Mouse (Mus musculus) bone marrow macrophage, adult 2 months (primary cell): Measurements from ENCODE around the gene Gm10645. TPM values are rescaled to one million over a fixed set of nuclear protein-coding genes. Genes with fewer than 3 reads are reported as not detected.

Experiments
- H3K27ac ChIP-seq: 2 replicates; pipeline ENCODE4 v1.5.1; 2012; ENCODE audit warnings: low read depth, low read length; ENCODE audit not compliant: insufficient read depth
- H3K4me1 ChIP-seq: 2 replicates; pipeline ENCODE4 v1.6.1; 2012; ENCODE audit warnings: low read length; ENCODE audit not compliant: control insufficient read depth, insufficient read depth
- H3K4me3 ChIP-seq: 2 replicates; pipeline ENCODE4 v1.5.1; 2012; ENCODE audit warnings: mild to moderate bottlenecking, low read length, moderate library complexity; ENCODE audit not compliant: insufficient read depth
- CTCF ChIP-seq: IDR thresholded peaks from 2 replicates; pipeline ENCODE4 v1.5.1; 2012; ENCODE audit warnings: low read depth, mild to moderate bottlenecking, low read length, moderate library complexity
- POLR2A ChIP-seq: IDR thresholded peaks from 2 replicates; pipeline ENCODE4 v1.6.1; 2012; ENCODE audit warnings: mild to moderate bottlenecking, low read depth, low read length, borderline replicate concordance
- polyA plus RNA-seq: library from polyadenylated mRNA; stranded (reverse); fragments of >200 nt; gene quantifications from 2 replicates; pipeline ENCODE4 v1.2.4, GENCODE M21; 2012; ENCODE audit not compliant: missing spikeins, insufficient read depth, insufficient read length

Gm10645 gene
- polyA plus RNA-seq, 1 experiment, result 0.68 TPM

DNA sequence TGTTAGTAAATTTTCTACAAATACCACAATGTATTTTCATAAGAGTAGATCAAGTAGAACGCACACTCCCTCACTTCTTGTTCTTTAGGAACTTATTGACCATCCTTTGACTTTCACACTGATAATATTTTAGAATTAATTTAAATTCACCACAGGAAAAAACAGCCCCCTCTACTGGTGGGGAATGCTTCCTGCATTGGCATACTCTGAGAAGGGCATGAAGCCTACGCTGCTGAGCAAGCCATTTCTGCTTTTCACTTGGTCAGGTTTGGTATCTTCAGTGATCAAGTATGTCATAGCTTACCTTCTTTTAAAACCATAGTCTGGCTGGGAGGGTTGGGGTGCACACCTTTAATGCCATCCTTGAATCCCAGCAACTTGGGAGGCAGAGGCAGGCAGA is 3.7 kb upstream of the Gm10645 start:
- TF ChIP-seq CTCF (peak; percentile 46; the same call in 1 of the 2 replicates), POLR2A (no peak)

DNA sequence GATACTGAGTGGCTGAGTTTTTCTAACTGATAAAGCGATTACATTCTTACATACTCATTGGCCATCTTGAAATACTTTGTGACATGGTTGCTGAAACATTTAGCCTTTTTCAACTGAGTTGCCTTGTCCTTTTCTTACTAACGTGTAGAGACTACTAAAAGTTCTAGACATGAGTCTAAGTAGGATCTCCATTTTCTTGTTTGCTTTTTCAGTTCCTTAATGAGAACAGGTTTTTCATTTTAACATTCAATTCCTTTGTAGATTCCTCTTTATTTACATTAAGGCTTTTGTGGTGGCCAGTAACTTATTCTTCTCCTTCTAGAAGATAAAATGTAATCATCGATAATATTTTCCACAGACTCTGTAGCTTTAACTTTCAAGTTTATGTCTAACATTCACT is 3.2 kb upstream of the Gm10645 start:
- TF ChIP-seq CTCF (no peak), POLR2A (no peak)
- Histone ChIP-seq H3K4me1 (peaks cover 18% of the 10 kb centered on the region), H3K4me3 (no peak overlapping the region), H3K27ac (no peak overlapping the region)

More for the DNA sequence above, 3.7 kb upstream of the Gm10645 start:
- Histone ChIP-seq H3K27ac (no peak overlapping the region), H3K4me3 (no peak overlapping the region), H3K4me1 (peaks cover 14% of the 10 kb centered on the region)

DNA sequence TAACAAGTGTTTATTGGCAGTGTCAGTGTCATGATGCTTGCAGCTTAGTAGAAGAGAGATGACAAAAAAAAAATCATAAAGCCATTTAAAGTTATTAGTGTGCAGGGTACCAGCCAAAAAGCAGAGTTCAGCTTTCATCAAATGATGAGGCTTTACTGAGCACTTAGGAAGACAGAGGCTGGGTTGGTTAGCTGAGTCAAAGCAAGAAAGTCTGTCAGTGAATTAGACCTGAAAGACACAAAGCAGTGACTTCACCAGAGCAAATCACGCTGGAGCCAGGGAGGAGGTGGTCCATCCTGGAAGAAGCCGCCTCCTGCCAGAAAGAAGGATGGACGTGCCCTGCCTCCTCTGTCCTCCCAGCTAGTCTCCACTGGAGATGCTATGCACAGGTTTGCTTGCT is 2.0 kb upstream of the Gm10645 start:
- Histone ChIP-seq H3K4me3 (no peak overlapping the region), H3K27ac (no peak overlapping the region), H3K4me1 (peaks cover 18% of the 10 kb centered on the region)
- no peak for TF ChIP-seq CTCF
- TF ChIP-seq POLR2A, result no peak

DNA sequence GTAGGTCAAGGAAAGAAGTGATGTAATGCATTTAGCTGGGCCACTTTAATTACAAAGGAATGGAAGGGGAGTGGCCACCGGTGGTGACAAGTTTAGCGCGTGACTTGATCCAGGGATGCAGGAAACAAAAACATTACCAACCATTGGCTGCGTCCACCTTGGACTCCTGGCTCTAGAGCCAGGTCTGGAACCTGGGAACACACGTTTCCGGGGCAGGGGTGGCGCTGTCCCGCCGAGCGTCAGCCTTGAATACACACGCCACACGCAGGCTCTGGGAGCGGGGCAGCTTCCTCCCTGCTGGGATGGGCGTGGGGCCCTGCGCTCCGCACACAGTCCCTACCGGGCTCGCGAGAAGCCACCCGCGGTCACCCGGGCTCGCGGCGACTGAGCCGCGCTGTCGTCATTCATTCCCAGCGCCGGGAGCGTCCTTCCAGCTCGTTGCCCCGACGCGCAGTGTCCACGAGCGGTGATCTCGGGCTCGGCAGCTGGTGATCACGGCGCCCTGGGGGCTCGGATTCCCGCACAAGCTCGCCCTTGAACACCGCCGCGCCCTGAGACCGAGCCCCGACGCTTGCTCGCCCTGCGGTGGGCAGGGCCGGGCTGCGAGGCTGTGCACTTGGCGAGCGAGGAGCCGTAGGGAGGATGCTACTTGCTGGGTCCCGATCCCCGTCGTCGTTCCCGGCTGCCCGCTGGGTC is 587 bp downstream of the Gm10645 start, which contains the start of gene Tbc1d9:
Tbc1d9 (plus strand) TSS at position 118 of the 696 bp plus-strand sequence.
- H3K4me3 ChIP-seq, result peak within 1 kb of the TSS; percentile 93
- peaks cover 15% of the 10 kb centered on the region for H3K4me1 ChIP-seq
- TF ChIP-seq CTCF, result no peak
- TF ChIP-seq POLR2A, result no peak
- peak within 1 kb of the TSS; percentile 80 for H3K27ac ChIP-seq

DNA sequence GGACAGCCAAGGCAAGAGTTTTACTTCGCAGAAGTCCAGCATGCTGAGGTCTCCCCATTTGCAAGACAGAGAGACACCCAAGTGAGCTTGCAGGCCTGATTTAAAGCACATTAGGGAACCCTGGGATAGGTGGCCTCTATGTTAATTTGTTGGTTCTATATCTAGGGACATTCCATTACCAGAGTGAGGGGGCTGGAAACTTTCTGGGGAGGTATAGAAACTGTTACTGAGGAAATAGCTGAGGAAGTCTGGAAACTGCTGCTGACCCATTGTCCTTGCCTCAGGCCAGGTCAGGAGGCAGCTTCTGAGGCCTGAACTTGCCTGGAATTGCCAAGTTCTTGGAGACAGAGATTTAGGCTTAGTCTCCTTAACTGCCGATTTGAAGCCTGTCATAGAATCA is 5.4 kb downstream of the Gm10645 start:
- Histone ChIP-seq H3K4me3 (no peak overlapping the region), H3K4me1 (peaks cover 18% of the 10 kb centered on the region), H3K27ac (no peak overlapping the region)
- no peak for TF ChIP-seq CTCF
- TF ChIP-seq POLR2A, result no peak

DNA sequence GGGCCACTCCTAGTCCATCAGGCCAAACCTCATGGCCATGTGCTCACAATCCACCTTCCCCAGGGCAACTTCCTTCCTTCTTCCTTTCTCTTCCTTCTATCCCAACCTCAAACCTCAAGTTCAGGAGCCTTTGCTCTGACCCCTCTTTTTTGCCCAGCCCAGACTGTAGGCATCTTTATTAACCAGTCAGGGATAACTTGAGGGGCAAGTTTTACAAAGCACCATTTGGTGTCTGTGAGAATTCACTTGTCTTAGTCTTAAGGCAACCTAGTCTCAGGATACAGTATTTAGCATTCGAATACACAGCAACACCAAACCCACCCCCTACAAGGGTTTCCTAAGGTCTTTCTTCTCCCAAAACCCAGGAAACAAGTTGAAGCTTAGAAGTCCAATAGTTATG is 6.4 kb downstream of the Gm10645 start:
- H3K27ac ChIP-seq, result no peak overlapping the region
- H3K4me3 ChIP-seq, result no peak overlapping the region
- TF ChIP-seq POLR2A, result no peak
- TF ChIP-seq CTCF, result no peak
- peaks cover 20% of the 10 kb centered on the region for H3K4me1 ChIP-seq

DNA sequence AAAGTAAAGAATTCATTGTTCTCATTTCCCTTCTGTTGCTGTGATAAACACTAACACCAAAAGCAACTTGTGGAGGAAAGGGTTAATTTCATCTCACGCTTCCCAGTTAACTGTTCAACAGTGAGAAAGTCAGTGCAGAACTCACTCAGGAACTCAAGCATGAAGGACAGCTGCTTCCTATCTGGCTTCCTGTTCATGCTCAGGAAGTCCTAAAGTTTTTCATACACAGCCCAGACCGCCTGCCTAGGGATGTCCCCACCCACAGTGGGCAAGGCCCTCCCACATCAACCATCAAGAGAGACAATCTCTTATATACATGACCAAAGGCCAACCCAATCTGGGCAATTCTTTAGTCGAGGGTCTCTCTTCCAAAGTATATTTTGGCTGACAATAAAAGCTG is 7.0 kb downstream of the Gm10645 start:
- H3K4me1 ChIP-seq, result peaks cover 18% of the 10 kb centered on the region
- TF ChIP-seq CTCF (no peak), POLR2A (no peak)
- no peak overlapping the region for H3K27ac ChIP-seq
- H3K4me3 ChIP-seq, result no peak overlapping the region

DNA sequence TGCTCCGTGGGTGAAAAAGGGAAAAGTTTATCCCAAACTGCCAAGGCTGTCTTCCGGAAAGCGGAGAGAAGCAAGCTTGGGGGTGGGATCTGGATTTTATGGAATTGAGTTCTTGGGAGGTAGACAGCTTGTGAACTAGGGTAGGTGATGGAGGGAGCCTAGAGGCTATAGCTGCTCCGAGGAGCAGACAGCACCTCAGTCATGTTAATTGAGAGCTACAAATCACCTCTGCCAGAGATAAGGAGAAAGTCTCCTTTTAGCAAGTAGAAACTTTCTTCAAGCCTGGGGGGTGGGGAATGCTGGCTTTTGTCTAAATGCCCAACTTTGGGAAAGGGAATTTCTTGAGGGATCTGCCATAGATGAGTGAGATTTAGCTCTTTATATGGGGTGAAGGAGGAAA is 10.9 kb downstream of the Gm10645 start:
- Histone ChIP-seq H3K4me3 (no peak overlapping the region), H3K27ac (no peak overlapping the region), H3K4me1 (peaks cover 27% of the 10 kb centered on the region)
- TF ChIP-seq POLR2A, result no peak
- TF ChIP-seq CTCF, result no peak

DNA sequence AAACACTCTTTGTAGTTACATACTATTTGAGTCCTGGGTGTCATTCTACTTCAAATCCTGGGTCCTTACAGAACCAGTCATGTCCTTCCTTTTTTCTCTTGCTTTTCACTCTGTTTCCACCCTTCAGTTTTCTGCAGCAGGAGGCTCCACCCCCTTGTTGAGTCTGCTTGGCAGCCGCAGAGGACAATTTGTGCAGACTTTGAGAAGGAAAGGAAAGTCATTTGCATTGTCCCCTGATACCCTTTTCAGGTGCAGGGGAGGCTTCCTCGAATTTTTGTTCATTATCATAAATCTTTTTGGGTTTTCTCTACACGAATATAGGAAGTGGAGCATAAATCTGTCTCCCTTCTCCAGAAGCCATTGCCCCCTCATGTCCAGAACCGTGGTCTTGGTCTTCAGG is 13.5 kb downstream of the Gm10645 start:
- Histone ChIP-seq H3K4me1 (peaks cover 19% of the 10 kb centered on the region), H3K27ac (no peak overlapping the region), H3K4me3 (no peak overlapping the region)
- TF ChIP-seq POLR2A (no peak), CTCF (no peak)

DNA sequence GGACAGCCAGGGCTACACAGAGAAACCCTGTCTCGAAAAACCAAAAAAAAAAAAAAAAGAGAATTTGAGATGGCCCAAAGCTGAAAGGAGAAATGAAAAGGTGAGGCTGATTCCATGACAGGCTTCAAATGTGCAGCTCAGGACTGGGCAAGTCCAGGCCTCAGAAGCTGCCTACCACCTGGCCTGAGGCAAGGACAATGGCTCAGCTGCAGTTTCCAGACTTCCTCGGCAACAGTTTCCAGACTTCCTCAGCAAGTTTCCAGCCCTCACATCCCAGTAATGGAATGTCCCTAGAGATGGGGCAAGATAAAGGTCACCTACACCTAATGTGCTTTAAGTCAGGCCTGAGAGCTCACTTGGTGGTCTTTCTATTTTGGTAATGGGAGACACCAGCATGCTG is 13.9 kb downstream of the Gm10645 start:
- H3K27ac ChIP-seq, result no peak overlapping the region
- no peak for TF ChIP-seq POLR2A
- H3K4me3 ChIP-seq, result no peak overlapping the region
- H3K4me1 ChIP-seq, result peaks cover 19% of the 10 kb centered on the region

DNA sequence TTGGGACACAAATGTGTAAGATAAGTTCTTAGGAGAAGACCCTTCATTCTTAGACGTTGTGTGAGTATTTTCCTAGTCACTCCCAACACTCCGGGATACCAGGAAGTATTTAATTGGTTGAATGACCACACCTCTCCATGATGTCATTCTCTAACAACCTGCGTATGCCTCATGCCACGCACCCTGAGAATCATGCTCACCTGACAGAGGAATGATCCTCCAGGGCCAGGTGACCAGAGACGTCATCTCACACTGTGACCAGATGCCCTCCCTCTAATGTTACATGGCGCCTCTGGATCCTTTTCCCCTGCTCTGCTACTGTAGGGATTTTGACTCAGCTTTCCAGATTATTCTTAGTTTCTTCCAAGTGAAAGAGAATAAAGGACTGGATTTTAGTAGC is 16.8 kb downstream of the Gm10645 start:
- H3K4me3 ChIP-seq, result no peak overlapping the region
- no peak overlapping the region for H3K27ac ChIP-seq
- peaks cover 29% of the 10 kb centered on the region for H3K4me1 ChIP-seq
- TF ChIP-seq CTCF (no peak), POLR2A (no peak)
